Mouse (Mus musculus): ENCODE measurements around the gene Rasgef1a. TPM values are rescaled to one million over a fixed set of nuclear protein-coding genes. Genes with fewer than 3 reads are reported as not detected.

Rasgef1a gene
- polyA plus RNA-seq, 1 experiment from 2014 or later = 0.06 TPM

- Histone ChIP-seq H3K9ac (ENCODE audit: low read depth, low read length) (no peak overlapping the region), H3K4me2 (ENCODE audit: low read depth, low read length) (no peak overlapping the region), H3K27me3 (ENCODE audit: control insufficient read depth, insufficient read depth, low read depth, low read length) (peaks cover 16% of the 10 kb centered on the region), H3K9me3 (replicated peaks; ENCODE audit: control insufficient read depth, low read length) (no peaks in the 10 kb centered on the region), H3K4me1 (ENCODE audit: control insufficient read depth, low read depth, low read length) (no peaks in the 10 kb centered on the region), H3K4me3 (ENCODE audit: low read depth, low read length) (no peak overlapping the region), H3K27ac (ENCODE audit: low read length) (no peak overlapping the region), H3K36me3 (ENCODE audit: control insufficient read depth, insufficient read depth) (no peaks in the 10 kb centered on the region)
- 52% methylated on average over 3 of the region's 3 CpGs for WGBS (ENCODE audit: insufficient replicate concordance)
- ATAC-seq (ENCODE audit: low read depth) = no peak
Observed at GRCm38 (mm10) chr6:118015971-118016370, 4.7 kb downstream of the Rasgef1a start.

DNA sequence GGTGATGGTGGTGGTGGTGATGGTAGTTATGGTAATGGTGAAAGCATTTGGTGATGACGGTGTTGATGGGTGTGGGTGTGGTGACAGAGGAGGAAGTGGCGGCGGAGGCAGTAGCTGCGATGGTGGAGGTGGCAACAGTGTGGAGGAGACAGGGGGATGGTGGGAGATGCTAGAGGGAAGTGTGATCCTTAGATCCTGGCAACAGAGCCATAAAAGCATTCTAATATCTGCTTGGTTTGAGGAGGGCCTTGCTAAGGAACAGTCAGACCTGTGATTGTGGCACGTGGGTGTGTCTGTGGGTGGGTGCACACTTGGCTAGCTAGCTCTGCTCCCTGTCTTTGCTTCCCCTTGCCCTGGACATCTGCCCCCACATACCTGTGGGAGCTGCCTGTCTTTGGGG lies 7.4 kb downstream of the Rasgef1a start:
- Histone ChIP-seq H3K27me3 (ENCODE audit: control insufficient read depth, insufficient read depth, low read depth, low read length) (no peaks in the 10 kb centered on the region; the same call in 1 of the 2 replicates), H3K36me3 (ENCODE audit: control insufficient read depth, insufficient read depth) (no peaks in the 10 kb centered on the region), H3K9ac (ENCODE audit: low read depth, low read length) (no peak overlapping the region), H3K4me3 (ENCODE audit: low read depth, low read length) (no peak overlapping the region), H3K9me3 (replicated peaks; ENCODE audit: control insufficient read depth, low read length) (no peaks in the 10 kb centered on the region), H3K27ac (ENCODE audit: low read length) (no peak overlapping the region), H3K4me2 (ENCODE audit: low read depth, low read length) (no peak overlapping the region), H3K4me1 (ENCODE audit: control insufficient read depth, low read depth, low read length) (no peaks in the 10 kb centered on the region)
- no peak for ATAC-seq (ENCODE audit: low read depth)
- WGBS (ENCODE audit: insufficient replicate concordance) = 12% methylated on average over 5 of the region's 5 CpGs

DNA sequence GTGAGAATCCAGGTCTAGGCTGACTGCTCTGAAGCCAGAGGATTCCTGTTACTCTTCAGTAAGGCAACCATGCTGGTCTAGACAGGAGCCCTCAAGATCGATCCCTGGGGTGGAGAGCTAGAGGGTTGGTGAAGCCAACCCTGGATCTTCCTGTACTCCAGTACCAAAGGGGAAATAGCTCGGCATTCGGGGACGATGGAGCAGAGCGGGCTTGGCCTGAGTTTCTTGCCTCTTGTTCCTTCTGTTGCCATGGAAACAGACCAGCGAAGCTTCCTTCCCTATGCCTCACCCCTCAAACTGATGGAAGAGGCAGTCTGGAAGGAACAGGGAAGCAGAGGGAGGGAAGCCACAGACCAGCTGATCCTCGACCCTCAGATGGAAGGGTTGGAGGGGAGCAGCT lies 8.3 kb downstream of the Rasgef1a start:
- Histone ChIP-seq H3K27ac (ENCODE audit: low read length) (no peak overlapping the region), H3K4me3 (ENCODE audit: low read depth, low read length) (no peak overlapping the region), H3K4me1 (ENCODE audit: control insufficient read depth, low read depth, low read length) (no peaks in the 10 kb centered on the region), H3K9ac (ENCODE audit: low read depth, low read length) (no peak overlapping the region), H3K27me3 (ENCODE audit: control insufficient read depth, insufficient read depth, low read depth, low read length) (no peaks in the 10 kb centered on the region), H3K36me3 (ENCODE audit: control insufficient read depth, insufficient read depth) (no peaks in the 10 kb centered on the region), H3K9me3 (replicated peaks; ENCODE audit: control insufficient read depth, low read length) (no peaks in the 10 kb centered on the region), H3K4me2 (ENCODE audit: low read depth, low read length) (no peak overlapping the region)
- 17% methylated on average over 7 of the region's 7 CpGs for WGBS (ENCODE audit: insufficient replicate concordance)
- ATAC-seq (ENCODE audit: low read depth) = no peak

DNA sequence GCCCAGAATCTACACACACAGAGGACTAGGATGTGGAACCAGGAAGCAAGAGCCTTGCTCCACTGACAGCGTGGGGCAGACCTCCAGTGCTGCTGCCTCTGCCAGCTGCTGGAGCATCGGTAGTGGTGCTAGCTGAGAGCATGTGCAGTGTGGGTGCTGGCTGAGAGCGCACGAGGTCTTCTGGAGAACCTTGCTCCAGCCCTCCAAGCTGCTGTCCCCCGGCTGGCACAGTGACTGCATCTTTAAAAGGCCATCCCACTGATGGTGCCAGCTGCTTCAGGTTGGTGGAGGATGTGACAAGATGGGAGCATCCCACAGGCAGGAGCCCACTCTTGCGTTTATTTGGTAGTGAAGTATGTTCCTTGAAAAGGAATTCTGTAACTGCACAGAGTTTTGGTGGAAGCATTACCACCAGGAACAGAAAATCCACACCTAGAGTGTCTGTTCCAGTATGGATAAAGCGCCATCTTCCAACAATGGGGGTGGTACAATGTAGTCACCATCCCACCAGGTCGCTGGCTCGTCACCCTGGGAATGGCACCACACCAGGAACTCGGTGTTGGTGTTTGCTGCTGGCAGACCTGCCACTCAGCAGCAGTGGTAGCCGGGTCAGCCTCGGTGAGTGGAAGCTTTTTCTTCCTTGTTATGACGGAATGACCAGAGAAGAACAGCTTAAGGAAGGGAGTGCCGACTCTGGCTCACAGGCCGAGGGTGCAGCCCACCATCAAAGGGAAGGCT lies 11.8 kb downstream of the Rasgef1a start:
- no peak overlapping the region for H3K9ac ChIP-seq (ENCODE audit: low read depth, low read length)
- H3K4me2 ChIP-seq (ENCODE audit: low read depth, low read length) = no peak overlapping the region
- no peaks in the 10 kb centered on the region for H3K4me1 ChIP-seq (ENCODE audit: control insufficient read depth, low read depth, low read length)
- no peaks in the 10 kb centered on the region for H3K27me3 ChIP-seq (ENCODE audit: control insufficient read depth, insufficient read depth, low read depth, low read length)
- WGBS (ENCODE audit: insufficient replicate concordance) = 50% methylated on average over 15 of the region's 15 CpGs
- no peak overlapping the region for H3K27ac ChIP-seq (ENCODE audit: low read length)
- H3K9me3 ChIP-seq (replicated peaks; ENCODE audit: control insufficient read depth, low read length) = no peaks in the 10 kb centered on the region
- ATAC-seq (ENCODE audit: low read depth) = no peak
- no peak overlapping the region for H3K4me3 ChIP-seq (ENCODE audit: low read depth, low read length)
- H3K36me3 ChIP-seq (ENCODE audit: control insufficient read depth, insufficient read depth) = no peaks in the 10 kb centered on the region

DNA sequence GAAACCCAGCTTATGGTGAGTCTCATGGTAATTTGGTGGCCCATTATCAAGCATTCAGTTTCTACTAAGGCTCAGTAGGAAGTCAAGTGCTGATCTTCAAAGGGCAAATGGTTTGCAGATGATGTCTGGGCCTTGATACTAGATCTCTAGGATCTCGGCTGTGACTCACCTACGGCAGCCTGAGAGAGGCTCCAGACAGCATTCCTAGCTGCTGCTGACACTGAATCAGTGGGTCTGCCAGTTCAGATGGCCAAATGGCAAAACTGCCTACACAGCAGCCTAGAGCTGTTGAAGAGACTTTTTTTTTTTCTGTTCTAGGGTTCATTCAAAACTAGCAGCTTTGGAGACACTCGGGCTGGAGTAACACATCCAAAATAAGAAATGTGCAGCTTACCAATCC lies 15.8 kb downstream of the Rasgef1a start:
- Histone ChIP-seq H3K36me3 (ENCODE audit: control insufficient read depth, insufficient read depth) (no peaks in the 10 kb centered on the region), H3K4me3 (ENCODE audit: low read depth, low read length) (no peak overlapping the region), H3K27me3 (ENCODE audit: control insufficient read depth, insufficient read depth, low read depth, low read length) (no peaks in the 10 kb centered on the region), H3K4me1 (ENCODE audit: control insufficient read depth, low read depth, low read length) (no peaks in the 10 kb centered on the region), H3K9ac (ENCODE audit: low read depth, low read length) (no peak overlapping the region), H3K4me2 (ENCODE audit: low read depth, low read length) (no peak overlapping the region), H3K27ac (ENCODE audit: low read length) (no peak overlapping the region), H3K9me3 (replicated peaks; ENCODE audit: control insufficient read depth, low read length) (no peaks in the 10 kb centered on the region)
- WGBS (ENCODE audit: insufficient replicate concordance) = 67% methylated on average over 3 of the region's 3 CpGs
- ATAC-seq (ENCODE audit: low read depth) = no peak

- ATAC-seq (ENCODE audit: low read depth) = no peak
- no peak overlapping the region for H3K4me2 ChIP-seq (ENCODE audit: low read depth, low read length)
- no peak overlapping the region for H3K9ac ChIP-seq (ENCODE audit: low read depth, low read length)
- H3K4me1 ChIP-seq (ENCODE audit: control insufficient read depth, low read depth, low read length) = no peaks in the 10 kb centered on the region
- no peaks in the 10 kb centered on the region for H3K27me3 ChIP-seq (ENCODE audit: control insufficient read depth, insufficient read depth, low read depth, low read length)
- H3K9me3 ChIP-seq (replicated peaks; ENCODE audit: control insufficient read depth, low read length) = no peaks in the 10 kb centered on the region
- WGBS (ENCODE audit: insufficient replicate concordance) = 33% methylated on average over 1 of the region's 1 CpGs
- H3K4me3 ChIP-seq (ENCODE audit: low read depth, low read length) = no peak overlapping the region
- no peaks in the 10 kb centered on the region for H3K36me3 ChIP-seq (ENCODE audit: control insufficient read depth, insufficient read depth)
- H3K27ac ChIP-seq (ENCODE audit: low read length) = no peak overlapping the region
Observed at GRCm38 (mm10) chr6:118031467-118031866, 20.2 kb downstream of the Rasgef1a start.

GRCm38 (mm10) chr6:118035639-118036038 lies 24.4 kb downstream of the Rasgef1a start:
- H3K27me3 ChIP-seq (ENCODE audit: control insufficient read depth, insufficient read depth, low read depth, low read length) = no peaks in the 10 kb centered on the region
- no peaks in the 10 kb centered on the region for H3K4me1 ChIP-seq (ENCODE audit: control insufficient read depth, low read depth, low read length)
- no peak overlapping the region for H3K4me2 ChIP-seq (ENCODE audit: low read depth, low read length)
- 42% methylated on average over 6 of the region's 6 CpGs for WGBS (ENCODE audit: insufficient replicate concordance)
- H3K9me3 ChIP-seq (replicated peaks; ENCODE audit: control insufficient read depth, low read length) = no peaks in the 10 kb centered on the region
- no peak overlapping the region for H3K4me3 ChIP-seq (ENCODE audit: low read depth, low read length)
- ATAC-seq (ENCODE audit: low read depth) = no peak
- H3K27ac ChIP-seq (ENCODE audit: low read length) = no peak overlapping the region
- no peaks in the 10 kb centered on the region for H3K36me3 ChIP-seq (ENCODE audit: control insufficient read depth, insufficient read depth)
- no peak overlapping the region for H3K9ac ChIP-seq (ENCODE audit: low read depth, low read length)

DNA sequence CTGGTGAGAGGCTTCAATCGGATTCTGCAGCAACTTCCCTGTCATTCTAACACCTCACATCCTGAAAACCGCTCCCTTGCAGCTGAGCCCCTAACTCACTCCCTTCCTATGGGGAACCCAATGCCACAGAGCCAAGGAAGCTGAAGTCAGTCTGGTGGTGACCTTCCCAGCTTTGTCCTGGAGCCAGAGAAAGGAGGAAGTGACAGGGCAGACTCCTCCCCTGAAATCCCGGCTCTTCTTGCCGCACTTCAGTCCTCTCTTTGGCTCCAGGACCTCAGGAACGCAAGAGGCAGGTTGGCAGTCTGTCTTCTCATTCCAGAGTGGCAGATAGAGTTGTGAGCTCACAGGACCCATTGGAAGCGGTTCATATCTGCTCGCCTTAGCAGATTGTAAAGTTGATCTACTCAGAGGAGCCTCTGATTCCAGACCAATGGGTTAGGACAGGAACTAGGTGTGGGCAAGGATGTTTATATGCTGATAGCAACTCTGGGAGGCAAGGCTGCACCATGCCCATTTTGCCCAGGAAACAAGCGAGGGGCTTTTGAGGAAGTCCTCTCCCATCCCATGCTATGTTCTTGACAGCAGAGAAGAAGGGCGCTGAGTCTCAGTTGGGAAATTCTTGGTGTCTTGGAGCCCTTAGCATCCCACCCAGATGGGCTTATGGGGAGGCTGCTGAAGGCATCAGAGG lies 25.0 kb downstream of the Rasgef1a start:
- no peaks in the 10 kb centered on the region for H3K4me1 ChIP-seq (ENCODE audit: control insufficient read depth, low read depth, low read length)
- H3K36me3 ChIP-seq (ENCODE audit: control insufficient read depth, insufficient read depth) = no peaks in the 10 kb centered on the region
- no peak for ATAC-seq (ENCODE audit: low read depth)

GRCm38 (mm10) chr6:118036866-118037265 lies 25.6 kb downstream of the Rasgef1a start:
- WGBS (ENCODE audit: insufficient replicate concordance) = 37% methylated on average over 5 of the region's 5 CpGs
- Histone ChIP-seq H3K4me2 (ENCODE audit: low read depth, low read length) (no peak overlapping the region), H3K27me3 (ENCODE audit: control insufficient read depth, insufficient read depth, low read depth, low read length) (no peaks in the 10 kb centered on the region), H3K9ac (ENCODE audit: low read depth, low read length) (no peak overlapping the region), H3K27ac (ENCODE audit: low read length) (no peak overlapping the region), H3K4me3 (ENCODE audit: low read depth, low read length) (no peak overlapping the region), H3K4me1 (ENCODE audit: control insufficient read depth, low read depth, low read length) (no peaks in the 10 kb centered on the region), H3K36me3 (ENCODE audit: control insufficient read depth, insufficient read depth) (no peaks in the 10 kb centered on the region), H3K9me3 (replicated peaks; ENCODE audit: control insufficient read depth, low read length) (no peaks in the 10 kb centered on the region)
- ATAC-seq (ENCODE audit: low read depth) = no peak

More for the DNA sequence above, 25.0 kb downstream of the Rasgef1a start:
- Histone ChIP-seq H3K9ac (ENCODE audit: low read depth, low read length) (no peak overlapping the region), H3K27me3 (ENCODE audit: control insufficient read depth, insufficient read depth, low read depth, low read length) (no peaks in the 10 kb centered on the region), H3K9me3 (replicated peaks; ENCODE audit: control insufficient read depth, low read length) (no peaks in the 10 kb centered on the region), H3K27ac (ENCODE audit: low read length) (no peak overlapping the region), H3K4me3 (ENCODE audit: low read depth, low read length) (no peak overlapping the region), H3K4me2 (ENCODE audit: low read depth, low read length) (no peak overlapping the region)
- 36% methylated on average over 9 of the region's 9 CpGs for WGBS (ENCODE audit: insufficient replicate concordance)
